Mouse (Mus musculus) embryonic facial prominence, embryonic 12.5 days (tissue): Measurements from ENCODE around the gene Midn. TPM values are rescaled to one million over a fixed set of nuclear protein-coding genes. Genes with fewer than 3 reads are reported as not detected.

ENCODE experiments used
- polyA plus RNA-seq: library from polyadenylated mRNA; unstranded; fragments of >200 nt; fragmentation: Nextera tagmentation; extraction: Ambion mirVana; gene quantifications from 2 replicates; pipeline ENCODE4 v1.2.1, GENCODE M21; 2016

Midn gene
- polyA plus RNA-seq, 1 experiment from 2014 or later: 35.1 TPM

Other genes starting within 250 kb of the Midn start
- 60.4 and 60.9 TPM in 2 replicates for gene Med16, start 239.3 kb upstream of the Midn start, polyA plus RNA-seq
- 5.0 and 18.8 TPM in 2 replicates for gene Gm26602, start 237.4 kb upstream of the Midn start, polyA plus RNA-seq
- gene Kiss1r, start 231.3 kb upstream of the Midn start, polyA plus RNA-seq: 0.85 and 1.4 TPM in 2 replicates
- 159 and 166 TPM in 2 replicates for gene R3hdm4, start 227.1 kb upstream of the Midn start, polyA plus RNA-seq
- 4.9 and 6.6 TPM in 2 replicates for gene Arid3a, start 221.2 kb upstream of the Midn start, polyA plus RNA-seq
- gene Wdr18, start 188.1 kb upstream of the Midn start, polyA plus RNA-seq: 118 and 120 TPM in 2 replicates
- 0.50 and 0.92 TPM in 2 replicates for gene Grin3b, start 177.6 kb upstream of the Midn start, polyA plus RNA-seq
- gene Tmem259, start 163.9 kb upstream of the Midn start, polyA plus RNA-seq: 24.3 and 25.9 TPM in 2 replicates
- gene Cnn2, start 159.7 kb upstream of the Midn start, polyA plus RNA-seq: 311 and 313 TPM in 2 replicates
- 2.6 and 3.9 TPM in 2 replicates for gene Abca7, start 151.8 kb upstream of the Midn start, polyA plus RNA-seq
- 7.1 and 8.1 TPM in 2 replicates for gene Arhgap45, start 131.6 kb upstream of the Midn start, polyA plus RNA-seq
- 227 and 245 TPM in 2 replicates for gene Polr2e, start 108.5 kb upstream of the Midn start, polyA plus RNA-seq
- gene Gpx4, start 101.1 kb upstream of the Midn start, polyA plus RNA-seq: 475 and 505 TPM in 2 replicates
- 15.2 and 16.1 TPM in 2 replicates for gene Sbno2, start 42.7 kb upstream of the Midn start, polyA plus RNA-seq
- 17.2 and 18.5 TPM in 2 replicates for gene Stk11, start 32.5 kb upstream of the Midn start, polyA plus RNA-seq
- 457 and 481 TPM in 2 replicates for gene Atp5d, start 9.6 kb upstream of the Midn start, polyA plus RNA-seq
- 8.4 and 8.5 TPM in 2 replicates for gene Cbarp, start 7.4 kb upstream of the Midn start, polyA plus RNA-seq
- gene Cirbp, start 17.7 kb downstream of the Midn start, polyA plus RNA-seq: 151 and 159 TPM in 2 replicates
- 11.6 and 13.0 TPM in 2 replicates for gene 1600002K03Rik, start 24.7 kb downstream of the Midn start, polyA plus RNA-seq
- 55.8 and 56.9 TPM in 2 replicates for gene Efna2, start 31.2 kb downstream of the Midn start, polyA plus RNA-seq
- 85.1 and 93.4 TPM in 2 replicates for gene Mum1, start 78.2 kb downstream of the Midn start, polyA plus RNA-seq
- 260 and 269 TPM in 2 replicates for gene Ndufs7, start 100.8 kb downstream of the Midn start, polyA plus RNA-seq
- 33.8 and 38.6 TPM in 2 replicates for gene Gamt, start 112.7 kb downstream of the Midn start, polyA plus RNA-seq
- gene Dazap1, start 113.2 kb downstream of the Midn start, polyA plus RNA-seq: 70.7 and 71.8 TPM in 2 replicates
- 851 and 902 TPM in 2 replicates for gene Rps15, start 144.2 kb downstream of the Midn start, polyA plus RNA-seq
- 18.3 and 21.7 TPM in 2 replicates for gene Apc2, start 147.7 kb downstream of the Midn start, polyA plus RNA-seq
- gene 2310011J03Rik, start 172.3 kb downstream of the Midn start, polyA plus RNA-seq: 50.0 and 50.3 TPM in 2 replicates
- 4.5 and 5.1 TPM in 2 replicates for gene Pcsk4, start 181.2 kb downstream of the Midn start, polyA plus RNA-seq
- gene Reep6, start 181.7 kb downstream of the Midn start, polyA plus RNA-seq: 4.2 and 5.7 TPM in 2 replicates
- 1.0 and 2.2 TPM in 2 replicates for gene Adamtsl5, start 200.1 kb downstream of the Midn start, polyA plus RNA-seq
- 0.87 and 1.2 TPM in 2 replicates for gene Plk5, start 208.2 kb downstream of the Midn start, polyA plus RNA-seq
- gene Mex3d, start 239.4 kb downstream of the Midn start, polyA plus RNA-seq: 13.1 and 14.9 TPM in 2 replicates